Mouse (Mus musculus) CH12F3 (cell line): ENCODE results near the gene Abi2.

Experiments used
- in situ Hi-C: fragments of 300-500 bp; cut with MboI; formaldehyde crosslinking; loops from 2 replicates; pipeline ENCODE4 v1.14.3; 2020; ENCODE audit warnings: low sequenced_read_pairs

Abi2 gene

DNA sequence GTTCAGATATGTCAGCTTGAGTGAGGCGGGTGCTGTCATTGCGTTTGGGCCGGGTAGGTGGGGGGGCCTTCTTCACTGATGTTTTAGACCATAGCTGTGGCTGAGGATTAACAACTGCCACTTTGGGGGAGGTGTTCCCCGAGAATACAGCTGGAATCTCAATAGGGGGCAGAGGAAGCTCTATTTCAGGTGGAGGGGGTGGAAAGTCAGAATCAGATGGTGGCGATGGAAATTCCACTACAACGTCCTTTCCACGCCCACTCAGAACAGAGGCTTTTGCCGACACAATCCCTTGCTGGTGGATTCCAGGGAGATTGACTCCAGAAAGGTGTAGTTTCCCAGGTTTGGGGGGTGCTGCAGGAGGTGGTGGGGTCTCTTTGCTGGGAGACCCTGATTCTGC, 79.2 kb downstream of the Abi2 start:
- in situ Hi-C loops = no loop called here

GRCm38 (mm10) chr1:60489660-60490059, 80.2 kb downstream of the Abi2 start:
- in situ Hi-C loops = no loop called here

GRCm38 (mm10) chr1:60490510-60490909, 81.1 kb downstream of the Abi2 start:
- in situ Hi-C loops = no loop called here

DNA sequence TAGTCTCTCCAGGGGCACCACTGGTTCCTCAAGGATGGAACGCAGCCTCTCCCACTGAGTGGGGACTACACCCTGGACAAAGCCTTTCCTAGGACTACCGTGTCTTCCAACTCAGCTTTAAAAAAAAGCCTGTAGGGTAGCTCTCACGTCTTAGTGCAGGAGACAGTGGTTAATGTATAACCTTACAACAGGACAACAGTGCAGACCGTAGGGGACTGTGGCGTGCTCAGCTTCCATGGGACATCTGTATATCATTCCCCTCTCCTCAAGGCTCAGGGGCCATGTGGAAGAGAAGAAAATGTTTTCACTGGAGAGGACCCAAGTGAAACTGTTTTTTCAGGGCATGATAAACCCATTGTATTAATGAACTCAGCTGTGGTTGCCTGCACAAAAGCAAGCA, 83.0 kb downstream of the Abi2 start:
- in situ Hi-C loops = no loop called here

DNA sequence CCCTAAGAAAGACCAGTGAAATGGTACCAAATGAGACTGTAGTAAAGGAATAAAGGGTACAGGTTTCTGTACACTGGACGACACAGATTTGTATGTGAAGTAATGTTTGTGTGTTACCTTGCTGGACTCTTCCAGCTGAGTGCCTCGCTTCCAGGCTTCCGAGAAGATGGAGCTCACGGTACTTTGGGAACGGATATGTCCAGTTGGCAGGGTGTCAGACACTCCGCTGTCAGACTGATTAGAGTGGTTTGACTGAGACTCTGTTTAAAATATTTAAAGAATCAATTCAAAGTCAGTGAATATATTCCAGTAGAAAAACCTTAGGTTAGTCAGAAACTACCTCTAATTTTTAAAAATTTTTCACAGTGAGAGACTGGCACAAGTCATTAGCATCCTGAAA, 84.0 kb downstream of the Abi2 start:
- in situ Hi-C loops = no loop called here

GRCm38 (mm10) chr1:60503456-60503855, 94.0 kb downstream of the Abi2 start:
- in situ Hi-C loops = no loop called here

DNA sequence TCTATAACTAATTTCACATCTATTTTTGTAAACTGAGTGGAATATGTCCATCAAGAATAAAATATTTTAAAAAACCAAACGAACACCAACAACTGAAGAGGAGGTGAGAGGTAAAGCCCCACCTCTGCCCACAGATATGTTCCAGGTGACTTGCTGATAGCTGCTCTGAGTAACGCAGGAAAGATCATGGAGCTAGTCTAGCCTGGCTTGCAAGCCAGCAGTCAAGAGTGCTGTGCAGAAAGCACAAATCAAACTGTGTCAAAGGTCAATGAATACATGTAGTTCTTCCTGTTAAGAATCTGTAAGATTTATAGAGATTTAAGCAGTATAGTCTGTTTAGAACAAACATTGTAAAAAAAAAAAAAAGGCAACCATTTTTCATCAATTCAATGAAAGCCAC, 101.2 kb downstream of the Abi2 start:
- in situ Hi-C loops = no loop called here

DNA sequence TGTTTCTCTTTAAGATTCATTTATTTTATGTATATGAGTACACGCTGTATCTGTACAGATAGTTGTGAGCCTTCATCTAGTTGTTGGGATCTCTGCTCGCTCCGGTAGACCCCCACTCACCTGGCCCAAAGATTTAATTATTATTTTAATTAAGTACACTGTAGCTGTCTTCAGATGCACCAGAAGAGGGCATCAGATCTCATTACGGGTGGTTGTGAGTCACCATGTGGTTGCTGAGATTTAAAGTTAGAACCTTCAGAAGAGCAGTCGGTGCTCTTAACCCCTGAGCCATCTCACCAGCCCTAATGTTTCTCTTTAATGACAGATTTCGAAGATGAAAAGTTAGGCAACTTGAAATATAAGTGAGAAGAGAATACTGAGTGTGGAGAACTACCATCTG, 120.7 kb downstream of the Abi2 start:
- in situ Hi-C loops = no loop called here

DNA sequence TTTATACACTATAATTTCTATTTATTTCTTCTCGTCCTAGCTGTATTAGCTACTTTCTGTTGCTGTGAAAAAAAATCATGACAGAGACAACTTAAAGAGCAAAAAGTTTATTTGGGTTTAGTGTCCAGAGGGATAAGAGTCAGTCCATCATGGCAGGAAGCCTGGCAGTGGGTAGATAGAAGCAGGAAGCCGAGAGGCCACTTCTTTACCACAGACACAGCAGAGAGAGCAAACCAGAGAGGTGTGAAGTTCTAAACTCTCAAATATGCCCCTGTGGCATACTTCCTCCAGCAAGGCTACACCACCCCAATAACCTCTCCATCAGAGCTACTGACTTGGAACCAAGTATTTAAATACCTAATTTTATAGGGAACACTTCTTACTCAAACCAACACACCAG, 121.2 kb downstream of the Abi2 start:
- in situ Hi-C loops = no loop called here
